Mouse (Mus musculus): ENCODE results near the gene Sstr3. TPM values are rescaled to one million over a fixed set of nuclear protein-coding genes. Genes with fewer than 3 reads are reported as not detected.

Gene Sstr3
- polyA plus RNA-seq, 1 experiment = not detected

DNA sequence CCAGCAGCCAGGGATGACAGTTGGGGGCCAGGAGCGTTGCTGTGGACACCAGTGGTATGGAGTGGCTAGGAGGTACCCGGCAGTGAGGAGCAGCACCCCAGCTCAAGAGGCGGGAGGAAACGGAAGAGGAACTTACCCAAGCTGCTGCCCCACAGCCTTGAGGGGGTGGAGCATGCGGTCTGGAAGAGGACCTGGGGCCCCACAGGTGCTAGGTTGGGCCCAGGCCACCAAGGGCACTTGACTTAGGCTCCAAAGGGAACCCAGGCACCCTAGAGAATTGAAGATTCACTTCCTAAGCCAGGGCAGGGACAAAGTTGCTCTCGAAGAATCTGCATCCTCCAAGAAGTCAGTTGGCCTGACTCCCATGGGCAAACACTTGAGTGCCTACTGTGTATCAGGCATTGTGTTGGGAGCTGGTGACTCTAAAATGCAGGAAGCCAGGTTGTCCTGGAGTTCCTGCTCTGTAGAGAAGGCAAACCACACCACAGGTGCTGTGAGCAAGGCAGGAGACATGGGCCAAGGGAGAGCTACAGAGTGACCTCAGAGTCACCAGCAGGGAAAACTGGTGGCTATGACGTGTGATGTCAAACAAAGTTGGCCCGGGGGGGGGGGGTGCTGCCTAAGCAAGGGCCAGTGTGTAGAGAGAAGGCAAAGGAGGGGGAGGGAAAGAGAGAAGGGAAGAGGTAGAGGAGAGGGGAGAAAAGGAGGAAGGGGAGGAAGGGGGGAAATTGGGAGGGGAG is 28.3 kb upstream of the Sstr3 start, which contains the start of gene Rac2:
Gene Rac2, minus strand, starts transcription at position 126 of the 740 bp plus-strand sequence.
- no peaks in the 10 kb centered on the region for H3K4me1 ChIP-seq (ENCODE audit: control insufficient read depth, insufficient read depth, low read length)
- H3K9ac ChIP-seq (ENCODE audit: low read depth, poor library complexity, severe bottlenecking) = no peak within 1 kb of the TSS
- H3K27ac ChIP-seq (ENCODE audit: insufficient read depth, low read length) = no peak within 1 kb of the TSS
- H3K9me3 ChIP-seq (replicated peaks; ENCODE audit: control insufficient read depth, insufficient read depth, low read length, poor library complexity, severe bottlenecking) = no peaks in the 10 kb centered on the region
- H3K27me3 ChIP-seq (ENCODE audit: control insufficient read depth, insufficient read depth, low read length, poor library complexity, severe bottlenecking) = no peaks in the 10 kb centered on the region
- H3K36me3 ChIP-seq (ENCODE audit: control insufficient read depth, insufficient read depth, low read length, poor library complexity, severe bottlenecking) = no peaks in the 10 kb centered on the region
- H3K4me3 ChIP-seq (ENCODE audit: low read depth, low read length) = no peak within 1 kb of the TSS
- TF ChIP-seq CTCF (IDR thresholded peaks at IDR 0.05; ENCODE audit: low read depth, low read length) = no peak
- TF ChIP-seq EP300 (IDR thresholded peaks at IDR 0.05; ENCODE audit: insufficient read depth, low read depth, low read length) = no peak
- TF ChIP-seq POLR2A (IDR thresholded peaks at IDR 0.05; ENCODE audit: insufficient read depth, low read length) = no peak

- no peaks in the 10 kb centered on the region for H3K36me3 ChIP-seq (ENCODE audit: control insufficient read depth, insufficient read depth, low read length, poor library complexity, severe bottlenecking)
- no peak overlapping the region for H3K9ac ChIP-seq (ENCODE audit: low read depth, poor library complexity, severe bottlenecking)
- H3K27ac ChIP-seq (ENCODE audit: insufficient read depth, low read length) = no peak overlapping the region
- H3K4me1 ChIP-seq (ENCODE audit: control insufficient read depth, insufficient read depth, low read length) = no peaks in the 10 kb centered on the region
- H3K27me3 ChIP-seq (ENCODE audit: control insufficient read depth, insufficient read depth, low read length, poor library complexity, severe bottlenecking) = no peaks in the 10 kb centered on the region
- no peaks in the 10 kb centered on the region for H3K9me3 ChIP-seq (replicated peaks; ENCODE audit: control insufficient read depth, insufficient read depth, low read length, poor library complexity, severe bottlenecking)
- TF ChIP-seq POLR2A (IDR thresholded peaks at IDR 0.05; ENCODE audit: insufficient read depth, low read length) (no peak), EP300 (IDR thresholded peaks at IDR 0.05; ENCODE audit: insufficient read depth, low read depth, low read length) (no peak), CTCF (IDR thresholded peaks at IDR 0.05; ENCODE audit: low read depth, low read length) (no peak)
- H3K4me3 ChIP-seq (ENCODE audit: low read depth, low read length) = no peak overlapping the region
Observed at GRCm38 (mm10) chr15:78572270-78572600, 27.8 kb upstream of the Sstr3 start.

GRCm38 (mm10) chr15:78571554-78572269 is 27.2 kb upstream of the Sstr3 start:
- Histone ChIP-seq H3K36me3 (ENCODE audit: control insufficient read depth, insufficient read depth, low read length, poor library complexity, severe bottlenecking) (no peaks in the 10 kb centered on the region), H3K27ac (ENCODE audit: insufficient read depth, low read length) (no peak overlapping the region), H3K9me3 (replicated peaks; ENCODE audit: control insufficient read depth, insufficient read depth, low read length, poor library complexity, severe bottlenecking) (no peaks in the 10 kb centered on the region), H3K27me3 (ENCODE audit: control insufficient read depth, insufficient read depth, low read length, poor library complexity, severe bottlenecking) (no peaks in the 10 kb centered on the region), H3K9ac (ENCODE audit: low read depth, poor library complexity, severe bottlenecking) (no peak overlapping the region), H3K4me3 (ENCODE audit: low read depth, low read length) (no peak overlapping the region), H3K4me1 (ENCODE audit: control insufficient read depth, insufficient read depth, low read length) (no peaks in the 10 kb centered on the region)
- TF ChIP-seq CTCF (IDR thresholded peaks at IDR 0.05; ENCODE audit: low read depth, low read length) (no peak), EP300 (IDR thresholded peaks at IDR 0.05; ENCODE audit: insufficient read depth, low read depth, low read length) (no peak), POLR2A (IDR thresholded peaks at IDR 0.05; ENCODE audit: insufficient read depth, low read length) (no peak)

DNA sequence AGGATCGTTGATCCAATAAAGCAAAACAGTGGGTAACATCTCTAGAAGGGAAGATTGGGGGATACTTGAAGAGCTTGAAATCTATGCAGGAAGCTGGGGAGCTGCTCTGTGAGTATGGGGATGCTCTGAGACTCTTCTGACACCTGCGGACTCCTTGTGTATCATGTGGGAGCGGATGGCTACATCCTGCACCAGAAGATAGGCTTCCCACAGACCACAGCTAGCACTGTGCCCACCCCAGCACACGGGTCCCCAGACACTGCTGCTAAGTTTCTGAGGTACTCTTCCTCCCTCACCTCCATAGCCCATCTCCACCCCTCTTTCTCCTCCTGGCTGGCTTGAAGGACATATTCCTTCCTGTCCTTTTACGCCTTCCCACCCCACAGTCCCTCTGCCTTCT is 25.7 kb upstream of the Sstr3 start:
- Histone ChIP-seq H3K4me1 (ENCODE audit: control insufficient read depth, insufficient read depth, low read length) (no peaks in the 10 kb centered on the region), H3K27ac (ENCODE audit: insufficient read depth, low read length) (no peak overlapping the region), H3K36me3 (ENCODE audit: control insufficient read depth, insufficient read depth, low read length, poor library complexity, severe bottlenecking) (no peaks in the 10 kb centered on the region), H3K9ac (ENCODE audit: low read depth, poor library complexity, severe bottlenecking) (no peak overlapping the region), H3K9me3 (replicated peaks; ENCODE audit: control insufficient read depth, insufficient read depth, low read length, poor library complexity, severe bottlenecking) (no peaks in the 10 kb centered on the region), H3K4me3 (ENCODE audit: low read depth, low read length) (no peak overlapping the region), H3K27me3 (ENCODE audit: control insufficient read depth, insufficient read depth, low read length, poor library complexity, severe bottlenecking) (no peaks in the 10 kb centered on the region)
- TF ChIP-seq EP300 (IDR thresholded peaks at IDR 0.05; ENCODE audit: insufficient read depth, low read depth, low read length) = no peak

DNA sequence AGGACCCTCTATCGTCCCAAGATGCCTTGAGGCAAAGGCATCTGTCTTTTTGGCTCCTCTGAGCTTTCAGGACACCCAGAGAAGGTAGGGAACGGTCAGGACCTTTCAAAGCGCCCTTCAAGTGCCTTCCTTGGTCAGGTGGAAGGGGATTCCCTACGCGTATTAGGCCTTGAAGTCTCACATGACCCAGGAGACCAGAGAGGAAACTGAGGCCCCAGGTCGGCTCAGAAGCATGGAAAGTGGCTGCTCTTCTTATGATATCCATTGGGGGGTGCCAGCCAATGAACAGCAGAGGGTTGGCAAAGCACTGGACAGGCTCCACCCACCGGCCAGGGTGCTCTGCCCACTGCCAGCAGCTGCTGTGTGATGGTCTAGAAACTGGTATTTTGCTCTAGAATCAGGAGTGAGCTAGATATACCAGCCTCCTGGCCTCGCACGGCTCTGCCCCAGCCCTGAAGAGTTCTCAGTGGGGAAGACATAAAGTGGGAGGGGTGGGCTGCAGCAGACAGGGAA is 23.2 kb upstream of the Sstr3 start:
- no peak overlapping the region for H3K27ac ChIP-seq (ENCODE audit: insufficient read depth, low read length)
- H3K4me3 ChIP-seq (ENCODE audit: low read depth, low read length) = no peak overlapping the region
- H3K27me3 ChIP-seq (ENCODE audit: control insufficient read depth, insufficient read depth, low read length, poor library complexity, severe bottlenecking) = no peaks in the 10 kb centered on the region
- TF ChIP-seq CTCF (IDR thresholded peaks at IDR 0.05; ENCODE audit: low read depth, low read length) (no peak), EP300 (IDR thresholded peaks at IDR 0.05; ENCODE audit: insufficient read depth, low read depth, low read length) (no peak), POLR2A (IDR thresholded peaks at IDR 0.05; ENCODE audit: insufficient read depth, low read length) (no peak)
- H3K9ac ChIP-seq (ENCODE audit: low read depth, poor library complexity, severe bottlenecking) = no peak overlapping the region
- no peaks in the 10 kb centered on the region for H3K4me1 ChIP-seq (ENCODE audit: control insufficient read depth, insufficient read depth, low read length)
- no peaks in the 10 kb centered on the region for H3K9me3 ChIP-seq (replicated peaks; ENCODE audit: control insufficient read depth, insufficient read depth, low read length, poor library complexity, severe bottlenecking)
- no peaks in the 10 kb centered on the region for H3K36me3 ChIP-seq (ENCODE audit: control insufficient read depth, insufficient read depth, low read length, poor library complexity, severe bottlenecking)
